Mouse (Mus musculus) spleen, adult 2 months (tissue): ENCODE data around the gene Mbnl1. TPM values are rescaled to one million over a fixed set of nuclear protein-coding genes. Genes with fewer than 3 reads are reported as not detected.

Experiments
- DNase-seq, 2 experiments: peaks; one replicate each; pipeline versions ENCODE4 v3.0.0 to v3.0.0-alpha.2; 2012 to 2021; ENCODE audit warnings: low spot score in 2 of 2, low read depth in 1 of 2
- H3K27ac ChIP-seq: fragments of 200-500 bp; 2 replicates; pipeline ENCODE4 v1.5.1; 2012; ENCODE audit warnings: low read length, inconsistent platforms; ENCODE audit not compliant: insufficient read depth
- H3K27me3 ChIP-seq: fragments of 200-500 bp; 2 replicates; pipeline ENCODE4 v1.6.1; 2012; ENCODE audit warnings: mild to moderate bottlenecking, moderate library complexity, low read length, inconsistent platforms; ENCODE audit not compliant: control insufficient read depth, insufficient read depth
- H3K36me3 ChIP-seq: fragments of 200-500 bp; 2 replicates; pipeline ENCODE4 v1.6.1; 2012; ENCODE audit warnings: mild to moderate bottlenecking, low read length, inconsistent platforms; ENCODE audit not compliant: control insufficient read depth, insufficient read depth
- H3K4me1 ChIP-seq: fragments of 200-500 bp; 2 replicates; pipeline ENCODE4 v1.6.1; 2011; ENCODE audit warnings: inconsistent platforms; ENCODE audit not compliant: control insufficient read depth, insufficient read depth, insufficient read length
- H3K4me3 ChIP-seq: fragments of 200-500 bp; 2 replicates; pipeline ENCODE4 v1.5.1; 2011; ENCODE audit warnings: mild to moderate bottlenecking, inconsistent platforms; ENCODE audit not compliant: insufficient read depth, insufficient read length; ENCODE audit errors: extremely low read depth
- CTCF ChIP-seq: fragments of 200-500 bp; IDR thresholded peaks from 2 replicates; pipeline ENCODE4 v1.5.1; 2011; ENCODE audit warnings: mild to moderate bottlenecking, inconsistent platforms; ENCODE audit not compliant: insufficient read depth, insufficient read length, insufficient replicate concordance; ENCODE audit errors: extremely low read depth
- POLR2A ChIP-seq: fragments of 200-500 bp; IDR thresholded peaks from 2 replicates; pipeline ENCODE4 v1.6.1; 2011; ENCODE audit warnings: low read depth, low read length, inconsistent platforms
- WGBS: fragments of 180-500 bp; shearing (Covaris S2); methylation state at CpG from one replicate; pipeline ENCODE4 v1.1.7; 2018; 5-methylcytosine and 5-hydroxymethylcytosine counted together
- polyA plus RNA-seq: library from polyadenylated mRNA; depleted of rRNA; stranded (reverse); fragments of >200 nt; gene quantifications from 2 replicates; pipeline ENCODE4 v1.2.3, GENCODE M21; 2012

Mbnl1 gene
- polyA plus RNA-seq, 1 experiment, result 159 TPM

DNA sequence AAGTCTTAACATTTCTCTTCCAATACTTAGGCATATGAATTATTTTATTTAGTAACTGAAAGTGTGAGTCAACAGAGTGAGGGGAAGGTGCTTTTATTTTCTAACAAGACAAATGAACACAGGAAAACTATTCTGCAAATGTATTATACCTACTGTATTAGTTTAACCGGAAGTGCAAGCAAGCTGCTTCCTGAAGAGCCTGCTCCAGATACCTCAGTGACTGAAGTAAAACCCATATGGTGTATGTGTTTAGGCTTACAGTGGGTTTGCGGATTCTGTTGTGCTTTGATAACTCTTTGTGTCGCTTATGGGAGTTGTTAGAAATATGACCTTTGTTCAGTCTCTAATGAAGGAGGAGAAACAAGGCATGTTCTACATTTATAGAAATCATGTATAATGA, 46.7 kb downstream of the Mbnl1 start:
- Histone ChIP-seq H3K4me1 (peaks cover 18% of the 10 kb centered on the region), H3K27ac (no peak overlapping the region), H3K27me3 (no peaks in the 10 kb centered on the region), H3K36me3 (0 out of 2 replicates have a peak, but pooled peaks cover 3% of the 10 kb centered on the region), H3K4me3 (no peak overlapping the region)
- no peak for DNase-seq
- TF ChIP-seq POLR2A, result no peak
- TF ChIP-seq CTCF, result no peak
- 36% methylated on average over 3 of the region's 3 CpGs for WGBS

DNA sequence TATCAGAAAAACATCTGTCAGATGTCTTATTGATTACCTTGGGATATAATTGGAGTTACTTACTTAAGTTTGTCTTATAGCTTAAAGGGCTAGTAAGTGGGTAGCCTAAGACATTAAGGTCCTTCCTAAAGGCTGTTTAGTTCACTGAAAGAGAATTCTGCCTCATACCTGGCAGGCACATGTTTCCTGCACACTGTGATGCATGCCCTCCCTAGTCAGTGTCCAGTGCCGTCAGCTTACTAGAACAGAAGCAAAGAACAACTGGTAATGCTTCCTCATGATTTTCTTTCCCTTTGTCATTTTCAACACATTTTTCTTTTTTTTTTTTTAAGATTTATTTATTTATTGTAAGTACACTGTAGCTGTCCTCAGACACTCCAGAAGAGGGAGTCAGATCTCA, 51.5 kb downstream of the Mbnl1 start:
- H3K27me3 ChIP-seq, result no peaks in the 10 kb centered on the region
- no peak overlapping the region for H3K27ac ChIP-seq
- 86% methylated on average over 1 of the region's 1 CpGs for WGBS
- DNase-seq, result no peak
- peaks cover 8% of the 10 kb centered on the region for H3K36me3 ChIP-seq
- no peak overlapping the region for H3K4me3 ChIP-seq
- H3K4me1 ChIP-seq, result peaks cover 17% of the 10 kb centered on the region
- no peak for TF ChIP-seq POLR2A
- no peak for TF ChIP-seq CTCF

DNA sequence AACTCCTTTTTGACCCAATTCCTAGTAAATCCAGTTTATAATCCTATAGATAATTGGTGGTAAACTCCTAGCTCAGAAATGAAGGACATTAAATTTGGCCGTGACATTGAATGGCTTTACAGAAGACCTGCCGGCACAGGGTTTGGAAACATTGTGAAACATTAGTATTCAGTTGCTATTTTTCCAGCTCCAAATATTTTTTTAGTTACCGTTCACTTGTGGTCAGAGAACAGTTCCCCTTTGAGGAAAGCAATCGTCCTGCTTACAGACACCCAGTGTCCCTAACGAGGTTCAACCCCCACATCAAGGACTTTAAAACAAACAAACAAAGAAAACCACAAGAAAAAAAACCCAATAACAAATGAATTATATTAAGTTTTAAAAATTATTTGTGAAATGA, 58.7 kb downstream of the Mbnl1 start:
- Histone ChIP-seq H3K27ac (no peak overlapping the region), H3K36me3 (peaks cover 11% of the 10 kb centered on the region), H3K4me1 (peaks cover 18% of the 10 kb centered on the region), H3K4me3 (no peak overlapping the region), H3K27me3 (no peaks in the 10 kb centered on the region)
- no peak for DNase-seq
- WGBS, result 38% methylated on average over 5 of the region's 5 CpGs
- no peak for TF ChIP-seq CTCF
- TF ChIP-seq POLR2A, result no peak

DNA sequence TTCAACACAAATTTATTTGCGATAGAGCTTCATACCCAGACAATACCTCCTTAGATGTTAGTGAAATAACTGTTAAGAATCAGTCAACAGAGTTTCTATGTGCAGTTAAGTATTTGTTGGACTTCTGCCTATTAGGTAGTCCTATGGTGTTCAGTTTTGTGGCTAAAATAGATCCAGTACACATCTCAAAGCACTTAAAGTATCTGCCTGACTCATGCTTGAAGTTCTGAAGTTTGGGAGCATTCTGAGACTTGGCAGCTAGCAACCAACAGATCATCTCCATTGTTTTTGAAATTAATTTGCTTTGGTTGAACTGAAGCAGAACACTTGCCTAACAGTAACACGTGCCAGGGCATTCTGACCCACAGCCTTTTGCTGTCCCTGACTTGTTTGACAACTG, 59.2 kb downstream of the Mbnl1 start:
- Histone ChIP-seq H3K27me3 (no peaks in the 10 kb centered on the region), H3K27ac (no peak overlapping the region), H3K4me1 (peaks cover 15% of the 10 kb centered on the region), H3K36me3 (peaks cover 11% of the 10 kb centered on the region), H3K4me3 (no peak overlapping the region)
- no peak for DNase-seq
- no peak for TF ChIP-seq CTCF
- 82% methylated on average over 2 of the region's 2 CpGs for WGBS

DNA sequence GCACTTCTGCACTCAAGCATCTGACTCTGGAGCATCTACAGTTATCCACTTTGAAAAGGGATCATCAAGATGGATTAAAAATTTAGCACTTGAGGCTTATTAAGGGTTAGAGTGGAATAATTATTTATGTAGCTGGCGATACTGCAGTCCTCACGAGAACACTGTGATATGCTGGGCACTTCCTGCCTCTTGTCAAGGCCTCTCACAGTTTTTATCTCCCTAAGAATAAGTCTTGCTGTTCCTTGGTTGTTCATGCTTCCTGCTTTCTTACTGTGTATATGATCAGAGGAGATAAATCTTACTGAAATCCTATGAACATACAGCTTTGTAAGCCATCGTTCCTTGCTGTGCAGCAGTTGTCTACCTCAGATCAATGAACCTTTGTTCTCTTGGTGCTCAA, 62.6 kb downstream of the Mbnl1 start:
- no peak overlapping the region for H3K4me3 ChIP-seq
- peaks cover 3% of the 10 kb centered on the region; the same call in 1 of the 2 replicates for H3K36me3 ChIP-seq
- H3K27ac ChIP-seq, result no peak overlapping the region
- no peaks in the 10 kb centered on the region for H3K27me3 ChIP-seq
- peaks cover 13% of the 10 kb centered on the region for H3K4me1 ChIP-seq
- WGBS, result 34% methylated on average over 3 of the region's 3 CpGs
- no peak for TF ChIP-seq POLR2A
- no peak for TF ChIP-seq CTCF
- no peak for DNase-seq

DNA sequence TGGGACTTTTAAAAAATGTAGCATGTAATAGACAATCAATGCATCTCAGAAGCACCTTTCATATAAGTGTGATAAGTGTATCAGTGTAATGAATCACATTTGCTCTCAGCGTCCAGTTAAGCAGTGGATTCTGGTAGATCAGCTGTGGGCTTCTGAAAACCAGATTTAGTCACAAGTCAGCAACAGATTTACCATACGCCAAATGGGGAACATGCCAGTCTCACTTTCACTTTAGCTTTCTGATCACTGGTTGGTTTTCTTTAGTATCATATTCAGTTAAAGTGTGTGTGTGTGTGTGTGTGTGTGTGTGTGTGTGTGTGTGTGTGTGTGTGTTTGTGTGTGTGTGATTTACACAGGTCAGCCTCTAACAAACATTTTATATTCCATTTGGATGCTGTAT, 64.4 kb downstream of the Mbnl1 start:
- TF ChIP-seq CTCF (no peak), POLR2A (no peak)
- Histone ChIP-seq H3K4me3 (no peak overlapping the region; the same call in 1 of the 2 replicates), H3K36me3 (peaks cover 2% of the 10 kb centered on the region; the same call in 1 of the 2 replicates), H3K27ac (no peak overlapping the region), H3K27me3 (no peaks in the 10 kb centered on the region), H3K4me1 (peaks cover 13% of the 10 kb centered on the region)
- peak in 1 of 2 experiments; percentile 68 for DNase-seq
- whole genome bisulfite sequencing, result 11% methylated on average over 2 of the region's 2 CpGs

DNA sequence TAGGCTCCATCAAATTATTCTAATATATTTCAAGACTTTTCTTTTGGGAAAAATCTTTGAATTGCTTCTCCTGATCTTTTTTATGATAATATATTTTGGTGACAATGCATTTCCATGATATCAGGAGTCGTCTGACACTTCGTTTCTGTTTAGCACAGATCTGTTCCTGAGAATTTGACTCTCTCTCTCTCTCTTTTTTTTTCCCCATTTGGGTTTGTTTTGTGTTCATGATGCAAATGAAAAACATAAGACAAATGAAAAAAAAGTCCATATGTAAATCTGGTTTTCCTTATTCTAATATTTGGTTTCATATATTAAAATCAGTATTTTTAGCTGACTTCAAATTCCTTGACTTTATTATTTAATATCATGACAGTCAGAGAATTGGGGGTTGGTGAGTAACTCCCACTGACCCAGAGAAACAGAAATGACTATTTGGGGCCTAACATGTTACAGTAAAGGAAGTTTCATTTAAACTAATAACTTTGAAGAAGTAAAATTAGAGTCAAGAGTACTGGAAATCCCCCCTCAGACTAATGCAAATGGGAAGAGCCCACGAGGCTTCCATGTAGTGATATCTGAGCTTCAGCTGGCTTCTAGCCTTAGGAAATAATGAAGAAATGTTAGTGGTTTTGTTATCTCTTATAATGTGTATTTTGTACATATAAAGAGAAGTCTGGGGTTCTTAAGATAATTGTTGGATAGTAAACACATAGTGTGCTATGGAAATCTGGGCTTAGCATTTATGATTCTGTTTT, 65.8 kb downstream of the Mbnl1 start:
- H3K4me1 ChIP-seq, result peaks cover 13% of the 10 kb centered on the region
- TF ChIP-seq POLR2A (no peak), CTCF (no peak)
- 50% methylated on average over 3 of the region's 3 CpGs for WGBS
- H3K4me3 ChIP-seq, result no peak overlapping the region
- DNase-seq, result no peak
- H3K27ac ChIP-seq, result peak overlapping the region; percentile 43; the same call in 1 of the 2 replicates
- no peaks in the 10 kb centered on the region for H3K27me3 ChIP-seq
- peaks cover 2% of the 10 kb centered on the region; the same call in 1 of the 2 replicates for H3K36me3 ChIP-seq
